In genomic region chr4:137336468-137336867, GRCm38 (mm10) we compare ENCODE assay signal across 15 mouse cellular contexts. TPM values are rescaled to one million over a fixed set of nuclear protein-coding genes. Genes with fewer than 3 reads are reported as not detected.
"Had no signal": no experiment of that assay in that cellular context is flagged by ENCODE, and none has a peak within 500 bp of the region (broad histone marks: within the 10 kb centered on the region; RNA-seq: fewer than 3 reads in every experiment).

No protein-coding gene starts in this region.

- H3K9ac ChIP-seq: limb, embryonic 15.5 days; liver, embryonic 12.5 days; lung, embryonic 14.5 days; midbrain, embryonic 15.5 days; neural tube, embryonic 12.5 days had no signal

- H3K9me3 ChIP-seq: limb, embryonic 15.5 days; liver, embryonic 12.5 days; midbrain, embryonic 10.5 days; midbrain, embryonic 15.5 days; neural tube, embryonic 12.5 days had no signal

- H3K27me3 ChIP-seq: limb, embryonic 15.5 days; liver, embryonic 12.5 days; midbrain, embryonic 15.5 days; neural tube, embryonic 12.5 days had no signal

- ATAC-seq: liver, embryonic 12.5 days; midbrain, embryonic 15.5 days had no signal

- H3K4me1 ChIP-seq: midbrain, embryonic 10.5 days; neural tube, embryonic 12.5 days had no signal

- DNase-seq: kidney, postnatal 25 days; lung, embryonic 14.5 days; lung, postnatal 10 days; lung, postnatal 4 days; thymus, adult 18-20 months; thymus, postnatal 14 days had no signal

- H3K4me2 ChIP-seq: limb, embryonic 15.5 days; liver, embryonic 12.5 days; lung, embryonic 14.5 days; midbrain, embryonic 15.5 days; neural tube, embryonic 12.5 days had no signal

- H3K4me3 ChIP-seq: left cerebral cortex, adult 2 months; limb, embryonic 15.5 days; liver, embryonic 12.5 days; midbrain, embryonic 10.5 days; midbrain, embryonic 15.5 days; neural tube, embryonic 12.5 days had no signal

- H3K27ac ChIP-seq: left cerebral cortex, adult 2 months; limb, embryonic 15.5 days; liver, embryonic 12.5 days; midbrain, embryonic 10.5 days; midbrain, embryonic 15.5 days; neural tube, embryonic 12.5 days had no signal

RNA-seq across cellular contexts. Expression of gene Wnt4, which starts 59.2 kb away (rescaled TPM):
- total RNA-seq: megakaryocyte, adult 5-6 weeks; monocyte, adult 5-6 weeks; neutrophil, adult 5-6 weeks had no signal
